Mouse (Mus musculus): ENCODE measurements around the gene Strn. TPM values are rescaled to one million over a fixed set of nuclear protein-coding genes. Genes with fewer than 3 reads are reported as not detected.

The Strn gene
- polyA plus RNA-seq, 1 experiment: 6.0 TPM

DNA sequence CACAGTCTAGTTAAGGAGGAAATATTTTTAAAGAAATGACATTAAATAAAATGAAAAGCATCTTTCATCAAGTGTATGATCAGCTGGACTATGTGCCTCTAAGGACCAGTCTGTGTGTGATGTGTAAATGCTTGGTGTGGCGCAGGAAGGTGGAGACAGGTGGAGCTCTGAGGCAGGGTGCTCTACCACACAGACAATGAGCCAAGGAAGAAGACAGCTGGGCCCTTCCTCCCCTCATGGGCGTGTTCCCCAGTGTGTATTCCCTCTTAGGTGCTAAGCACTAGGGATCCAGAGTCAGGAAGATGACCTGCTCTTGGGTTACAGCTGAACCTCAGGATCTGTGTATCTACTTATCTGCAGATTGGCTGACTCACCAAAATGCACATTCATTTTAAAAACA lies 122.5 kb downstream of the Strn start:
- TF ChIP-seq CTCF (IDR thresholded peaks at IDR 0.05; ENCODE audit: extremely low read depth, insufficient read depth, insufficient read length, insufficient replicate concordance) (no peak), POLR2A (IDR thresholded peaks at IDR 0.05; ENCODE audit: low read depth, low read length) (no peak)

DNA sequence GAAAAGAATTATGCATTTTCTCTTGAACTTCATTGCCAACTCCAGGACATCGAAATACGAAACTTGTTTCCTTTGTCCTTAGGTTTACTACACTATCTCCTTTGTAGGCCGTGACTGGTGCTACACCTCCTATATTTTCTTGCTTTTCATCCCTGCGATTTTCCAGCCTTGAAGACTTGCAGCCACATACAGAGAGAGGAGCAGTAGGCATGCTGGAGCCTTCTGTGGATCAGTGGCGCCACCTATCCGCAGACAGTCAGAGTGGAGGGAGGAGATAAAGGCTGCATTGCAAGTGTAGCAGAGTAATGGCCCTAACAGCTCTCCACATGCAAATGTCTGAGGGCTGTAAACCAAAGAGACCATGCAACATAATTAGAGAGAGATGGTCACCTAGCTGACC lies 125.9 kb downstream of the Strn start:
- WGBS: 88% methylated on average over 6 of the region's 6 CpGs
- TF ChIP-seq CTCF (IDR thresholded peaks at IDR 0.05; ENCODE audit: extremely low read depth, insufficient read depth, insufficient read length, insufficient replicate concordance) (no peak), POLR2A (IDR thresholded peaks at IDR 0.05; ENCODE audit: low read depth, low read length) (no peak)
- Histone ChIP-seq H3K27ac (ENCODE audit: insufficient read depth, low read length) (no peak overlapping the region), H3K4me1 (ENCODE audit: control insufficient read depth, insufficient read depth, insufficient read length) (no peaks in the 10 kb centered on the region), H3K27me3 (ENCODE audit: control insufficient read depth, insufficient read depth, low read length) (no peaks in the 10 kb centered on the region), H3K36me3 (ENCODE audit: control insufficient read depth, insufficient read depth, low read length) (no peaks in the 10 kb centered on the region), H3K4me3 (ENCODE audit: extremely low read depth, insufficient read depth, insufficient read length) (no peak overlapping the region)
- no peak for DNase-seq (ENCODE audit: low read depth in 1 of 2, low spot score in 2 of 2)

More for the DNA sequence above, 122.5 kb downstream of the Strn start:
- WGBS: 83% methylated on average over 2 of the region's 2 CpGs
- Histone ChIP-seq H3K4me1 (ENCODE audit: control insufficient read depth, insufficient read depth, insufficient read length) (no peaks in the 10 kb centered on the region), H3K27ac (ENCODE audit: insufficient read depth, low read length) (no peak overlapping the region), H3K27me3 (ENCODE audit: control insufficient read depth, insufficient read depth, low read length) (no peaks in the 10 kb centered on the region), H3K36me3 (ENCODE audit: control insufficient read depth, insufficient read depth, low read length) (no peaks in the 10 kb centered on the region), H3K4me3 (ENCODE audit: extremely low read depth, insufficient read depth, insufficient read length) (no peak overlapping the region)
- no peak for DNase-seq (ENCODE audit: low read depth in 1 of 2, low spot score in 2 of 2)

DNA sequence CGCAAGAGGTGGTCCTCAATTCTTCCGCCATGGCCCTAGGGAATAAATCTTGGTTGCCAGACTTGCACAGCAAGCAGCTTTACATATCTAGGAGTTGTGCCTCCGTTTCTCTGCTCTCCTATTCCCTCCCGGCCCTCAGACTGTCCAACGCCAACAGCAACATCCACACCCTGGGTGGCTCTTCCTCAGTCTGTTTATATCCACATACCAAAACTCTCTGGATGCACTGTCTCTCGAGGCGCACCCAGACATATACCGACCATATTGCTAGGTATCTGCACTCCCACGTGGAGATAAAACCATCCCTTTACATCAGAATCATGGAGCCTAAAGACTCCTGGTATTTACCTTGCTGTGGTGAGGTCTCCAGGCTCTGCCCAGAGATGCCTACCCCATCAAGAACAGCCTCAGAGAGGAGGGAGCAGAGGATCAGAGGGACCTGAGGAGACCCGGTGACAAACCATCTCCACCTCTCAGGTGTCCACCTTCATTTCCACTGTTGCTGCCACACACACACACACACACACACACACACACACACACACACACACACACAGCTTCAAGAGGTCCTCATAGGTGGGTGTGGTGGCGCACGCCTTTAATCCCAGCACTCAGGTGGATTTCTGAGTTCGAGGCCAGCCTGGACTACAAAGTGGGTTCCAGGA lies 127.7 kb downstream of the Strn start:
- Histone ChIP-seq H3K4me1 (ENCODE audit: control insufficient read depth, insufficient read depth, insufficient read length) (no peaks in the 10 kb centered on the region), H3K4me3 (ENCODE audit: extremely low read depth, insufficient read depth, insufficient read length) (no peak overlapping the region), H3K27ac (ENCODE audit: insufficient read depth, low read length) (no peak overlapping the region), H3K27me3 (ENCODE audit: control insufficient read depth, insufficient read depth, low read length) (no peaks in the 10 kb centered on the region), H3K36me3 (ENCODE audit: control insufficient read depth, insufficient read depth, low read length) (no peaks in the 10 kb centered on the region)
- no peak for DNase-seq (ENCODE audit: low read depth in 1 of 2, low spot score in 2 of 2)
- TF ChIP-seq POLR2A (IDR thresholded peaks at IDR 0.05; ENCODE audit: low read depth, low read length) (no peak), CTCF (IDR thresholded peaks at IDR 0.05; ENCODE audit: extremely low read depth, insufficient read depth, insufficient read length, insufficient replicate concordance) (no peak)
- WGBS: 93% methylated on average over 13 of the region's 13 CpGs

DNA sequence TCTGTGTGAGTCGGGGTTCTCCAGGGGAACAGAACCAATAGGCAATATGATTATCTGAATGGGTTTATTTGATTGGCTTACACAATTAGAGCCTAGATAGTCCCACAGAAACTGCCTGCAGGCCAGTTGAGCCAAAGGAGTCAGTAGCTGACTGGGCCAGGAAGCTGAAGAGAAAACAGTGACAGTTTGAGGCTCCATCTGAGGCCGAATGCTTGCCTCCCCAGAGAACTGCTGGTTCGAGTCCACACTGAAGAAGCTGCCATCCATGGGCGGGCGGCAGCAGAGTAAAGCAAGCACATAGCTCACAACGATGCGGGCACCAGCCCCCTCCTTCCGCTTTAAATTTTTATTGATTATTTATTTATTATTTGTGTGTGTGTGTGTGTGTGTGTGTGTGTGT lies 128.3 kb downstream of the Strn start:
- TF ChIP-seq POLR2A (IDR thresholded peaks at IDR 0.05; ENCODE audit: low read depth, low read length) (no peak), CTCF (IDR thresholded peaks at IDR 0.05; ENCODE audit: extremely low read depth, insufficient read depth, insufficient read length, insufficient replicate concordance) (no peak)
- Histone ChIP-seq H3K27me3 (ENCODE audit: control insufficient read depth, insufficient read depth, low read length) (no peaks in the 10 kb centered on the region), H3K36me3 (ENCODE audit: control insufficient read depth, insufficient read depth, low read length) (no peaks in the 10 kb centered on the region), H3K4me1 (ENCODE audit: control insufficient read depth, insufficient read depth, insufficient read length) (no peaks in the 10 kb centered on the region), H3K27ac (ENCODE audit: insufficient read depth, low read length) (no peak overlapping the region), H3K4me3 (ENCODE audit: extremely low read depth, insufficient read depth, insufficient read length) (no peak overlapping the region)
- no peak for DNase-seq (ENCODE audit: low read depth in 1 of 2, low spot score in 2 of 2)
- WGBS: 78% methylated on average over 8 of the region's 8 CpGs

DNA sequence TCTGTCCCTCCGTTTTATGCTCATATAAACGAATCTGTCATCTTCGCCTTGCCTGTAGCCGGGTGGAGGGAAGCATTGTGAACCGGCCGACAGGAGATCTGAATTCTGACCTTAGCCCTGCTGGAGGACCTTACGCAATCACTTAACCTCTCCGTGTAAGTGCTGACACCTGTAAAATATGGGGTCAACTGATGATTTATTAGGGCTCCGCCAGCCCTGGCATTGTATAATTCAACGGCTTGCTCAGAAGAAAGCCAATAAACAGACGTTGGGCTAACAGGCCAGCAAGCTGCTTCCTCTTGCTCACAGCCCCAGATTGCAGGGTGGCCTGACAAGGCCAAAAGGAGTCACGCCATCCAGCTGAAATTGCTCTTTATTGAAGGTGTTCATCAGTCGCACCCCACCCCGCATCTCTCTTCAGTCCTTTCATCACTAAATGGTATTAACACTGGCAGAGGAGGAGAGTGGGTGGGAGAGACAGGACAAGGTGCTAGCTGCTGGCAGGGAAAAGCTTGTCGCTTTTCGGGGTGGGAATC lies 128.8 kb downstream of the Strn start:
- Histone ChIP-seq H3K27ac (ENCODE audit: insufficient read depth, low read length) (no peak overlapping the region), H3K36me3 (ENCODE audit: control insufficient read depth, insufficient read depth, low read length) (no peaks in the 10 kb centered on the region), H3K4me3 (ENCODE audit: extremely low read depth, insufficient read depth, insufficient read length) (no peak overlapping the region), H3K27me3 (ENCODE audit: control insufficient read depth, insufficient read depth, low read length) (no peaks in the 10 kb centered on the region), H3K4me1 (ENCODE audit: control insufficient read depth, insufficient read depth, insufficient read length) (no peaks in the 10 kb centered on the region)
- WGBS: 44% methylated on average over 16 of the region's 16 CpGs
- DNase-seq (ENCODE audit: low read depth in 1 of 2, low spot score in 2 of 2): no peak
- no peak for TF ChIP-seq POLR2A (IDR thresholded peaks at IDR 0.05; ENCODE audit: low read depth, low read length)
- TF ChIP-seq CTCF (IDR thresholded peaks at IDR 0.05; ENCODE audit: extremely low read depth, insufficient read depth, insufficient read length, insufficient replicate concordance): no peak

DNA sequence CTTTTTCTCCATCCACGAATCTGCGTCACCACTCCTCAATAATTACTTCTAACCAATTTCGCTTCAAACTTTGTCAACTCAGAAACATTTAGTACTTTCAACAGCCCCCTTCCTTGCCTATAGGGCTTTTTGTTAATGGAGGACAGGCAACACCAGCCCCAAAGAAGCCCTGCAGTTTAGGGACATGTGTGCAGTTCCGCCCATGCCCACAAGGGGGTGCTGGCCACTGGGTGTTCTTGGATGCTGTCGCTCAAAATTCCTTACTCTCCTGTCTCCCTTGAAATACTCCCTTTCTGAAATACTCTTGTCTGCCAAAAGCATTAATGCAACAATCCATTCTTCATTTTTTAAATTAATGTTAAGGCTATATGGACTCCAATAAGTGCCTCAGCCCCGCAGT lies 132.6 kb downstream of the Strn start:
- DNase-seq (ENCODE audit: low read depth in 1 of 2, low spot score in 2 of 2): peak; percentile 7 to 33
- TF ChIP-seq POLR2A (IDR thresholded peaks at IDR 0.05; ENCODE audit: low read depth, low read length) (no peak), CTCF (IDR thresholded peaks at IDR 0.05; ENCODE audit: extremely low read depth, insufficient read depth, insufficient read length, insufficient replicate concordance) (peak; percentile 81)
- 73% methylated on average over 6 of the region's 6 CpGs for WGBS
- H3K27ac ChIP-seq (ENCODE audit: insufficient read depth, low read length): no peak overlapping the region
- no peaks in the 10 kb centered on the region for H3K27me3 ChIP-seq (ENCODE audit: control insufficient read depth, insufficient read depth, low read length)
- no peaks in the 10 kb centered on the region for H3K36me3 ChIP-seq (ENCODE audit: control insufficient read depth, insufficient read depth, low read length)
- H3K4me1 ChIP-seq (ENCODE audit: control insufficient read depth, insufficient read depth, insufficient read length): no peaks in the 10 kb centered on the region
- H3K4me3 ChIP-seq (ENCODE audit: extremely low read depth, insufficient read depth, insufficient read length): no peak overlapping the region

DNA sequence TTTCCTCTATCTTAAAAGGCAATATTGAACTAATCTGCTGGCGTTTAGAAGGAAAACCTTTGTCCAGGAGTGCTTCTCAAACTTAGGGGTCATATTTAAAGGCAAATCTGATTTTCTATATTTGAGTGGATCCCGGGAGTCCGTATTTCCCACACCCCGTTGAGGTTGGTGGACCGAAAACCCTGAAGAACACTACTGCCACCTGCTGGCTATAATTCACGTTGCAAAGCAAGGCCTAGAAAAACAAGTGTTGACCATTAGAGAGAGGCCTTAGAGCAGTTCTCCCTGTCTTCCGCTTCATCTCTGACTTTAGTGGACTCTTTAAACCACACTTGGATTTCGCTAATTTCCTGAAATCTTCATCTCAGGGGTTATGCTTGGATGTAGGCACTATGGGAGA lies 133.1 kb downstream of the Strn start:
- TF ChIP-seq CTCF (IDR thresholded peaks at IDR 0.05; ENCODE audit: extremely low read depth, insufficient read depth, insufficient read length, insufficient replicate concordance) (peak; percentile 44; the same call in 1 of the 2 replicates), POLR2A (IDR thresholded peaks at IDR 0.05; ENCODE audit: low read depth, low read length) (no peak)
- Histone ChIP-seq H3K4me3 (ENCODE audit: extremely low read depth, insufficient read depth, insufficient read length) (no peak overlapping the region), H3K36me3 (ENCODE audit: control insufficient read depth, insufficient read depth, low read length) (no peaks in the 10 kb centered on the region), H3K27me3 (ENCODE audit: control insufficient read depth, insufficient read depth, low read length) (no peaks in the 10 kb centered on the region), H3K27ac (ENCODE audit: insufficient read depth, low read length) (no peak overlapping the region), H3K4me1 (ENCODE audit: control insufficient read depth, insufficient read depth, insufficient read length) (no peaks in the 10 kb centered on the region)
- WGBS: 29% methylated on average over 8 of the region's 8 CpGs
- DNase-seq (ENCODE audit: low read depth in 1 of 2, low spot score in 2 of 2): peak; percentile 8 to 39
